Comparison of ENCODE assay signal across 21 mouse cellular contexts in the genomic region with DNA sequence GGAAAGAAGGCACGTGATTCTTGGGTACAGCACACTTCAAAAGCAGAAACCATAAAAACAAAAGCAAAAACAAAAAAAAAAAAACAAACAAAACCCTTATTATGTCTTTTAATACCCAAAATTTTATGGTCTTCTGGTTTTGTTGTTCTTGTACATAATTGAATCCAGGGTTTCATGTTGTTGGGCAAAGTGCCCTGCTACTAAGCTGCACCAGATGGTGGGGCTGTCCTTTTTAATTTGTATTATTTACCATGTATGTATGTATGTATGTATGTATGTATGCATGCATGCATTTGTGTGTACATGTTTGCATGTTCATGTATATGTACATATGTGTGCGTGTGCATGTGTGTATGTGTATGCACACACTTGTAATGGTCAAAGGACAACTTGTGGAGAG. TPM values are rescaled to one million over a fixed set of nuclear protein-coding genes. Genes with fewer than 3 reads are reported as not detected.
DNase-seq lines count a peak whose midpoint lies in the region; ATAC-seq lines count a peak whose summit lies in the region.
"Had no signal": no experiment of that assay in that cellular context is flagged by ENCODE, and none has a peak within 500 bp of the region (broad histone marks: within the 10 kb centered on the region; RNA-seq: fewer than 3 reads in every experiment).

No protein-coding gene starts in this region.

- H3K36me3 ChIP-seq in embryonic facial prominence, embryonic 11.5 days (replicated peaks; ENCODE audit: control insufficient read depth, insufficient read depth, low read depth, low read length) = no peaks in the 10 kb centered on the region
- H3K36me3 ChIP-seq in embryonic facial prominence, embryonic 10.5 days (replicated peaks) = no peaks in the 10 kb centered on the region
- H3K36me3 ChIP-seq in embryonic facial prominence, embryonic 13.5 days = no peaks in the 10 kb centered on the region
- no peaks in the 10 kb centered on the region for H3K36me3 ChIP-seq in embryonic facial prominence, embryonic 15.5 days
- H3K36me3 ChIP-seq in kidney, embryonic 15.5 days = no peaks in the 10 kb centered on the region
- H3K36me3 ChIP-seq: forebrain, embryonic 10.5 days; forebrain, embryonic 12.5 days; forebrain, embryonic 15.5 days had no signal

- H3K4me1 ChIP-seq in embryonic facial prominence, embryonic 11.5 days (ENCODE audit: control insufficient read depth, insufficient read depth, low read length) = no peaks in the 10 kb centered on the region
- H3K4me1 ChIP-seq in embryonic facial prominence, embryonic 10.5 days = no peaks in the 10 kb centered on the region
- peaks cover 10% of the 10 kb centered on the region for H3K4me1 ChIP-seq in embryonic facial prominence, embryonic 13.5 days
- peaks cover 9% of the 10 kb centered on the region; the same call in 1 of the 2 replicates for H3K4me1 ChIP-seq in embryonic facial prominence, embryonic 15.5 days
- no peaks in the 10 kb centered on the region for H3K4me1 ChIP-seq in kidney, embryonic 15.5 days
- H3K4me1 ChIP-seq: forebrain, embryonic 10.5 days; forebrain, embryonic 12.5 days; forebrain, embryonic 15.5 days had no signal

- peak; percentile 26 for DNase-seq in embryonic facial prominence, embryonic 11.5 days (ENCODE audit: low spot score)
- DNase-seq in embryonic facial prominence, embryonic 10.5 days (ENCODE audit: low spot score) = no peak
- peak; percentile 22 for DNase-seq in 3T3-L1 (ENCODE audit: low read depth, low spot score)
- DNase-seq in cerebellum, adult 11 months = no peak
- DNase-seq: adrenal gland, adult 8-10 months; adrenal gland, postnatal 14 days; adrenal gland, postnatal 36 days; cerebellum, adult 18-20 months; cerebellum, adult 8-10 months; cerebellum, adult 9-11 months; cerebellum, postnatal 36 days; embryo, embryonic 11 days; forebrain, postnatal 0 days had no signal

- ATAC-seq in embryonic facial prominence, embryonic 11.5 days (replicated peaks; ENCODE audit: insufficient number of reproducible peaks, low FRiP score, low TSS enrichment, low read depth) = no peak
- ATAC-seq in embryonic facial prominence, embryonic 13.5 days (ENCODE audit: insufficient number of reproducible peaks, insufficient read depth, low FRiP score, low TSS enrichment, low read depth) = no peak
- 0 out of 2 replicates have a peak, but pooled peaks have one; percentile 51 for ATAC-seq in embryonic facial prominence, embryonic 15.5 days (ENCODE audit: insufficient number of reproducible peaks, low FRiP score, low TSS enrichment, low read depth)
- no peak for ATAC-seq in kidney, embryonic 15.5 days (replicated peaks; ENCODE audit: low FRiP score)
- ATAC-seq: activated CD4-positive, CD25-positive, alpha-beta regulatory T cell, adult 4 months; forebrain, embryonic 15.5 days; forebrain, postnatal 0 days had no signal

- no peak overlapping the region for H3K4me2 ChIP-seq in embryonic facial prominence, embryonic 11.5 days (ENCODE audit: low read depth, low read length)
- no peak overlapping the region for H3K4me2 ChIP-seq in embryonic facial prominence, embryonic 13.5 days
- no peak overlapping the region for H3K4me2 ChIP-seq in embryonic facial prominence, embryonic 15.5 days (replicated peaks)
- no peak overlapping the region for H3K4me2 ChIP-seq in kidney, embryonic 15.5 days
- H3K4me2 ChIP-seq: forebrain, embryonic 12.5 days; forebrain, embryonic 15.5 days had no signal

- 78% methylated on average over 2 of the region's 2 CpGs for WGBS in embryonic facial prominence, embryonic 11.5 days
- whole genome bisulfite sequencing in embryonic facial prominence, embryonic 10.5 days = 75% methylated on average over 2 of the region's 2 CpGs
- WGBS in embryonic facial prominence, embryonic 13.5 days = 51% methylated on average over 2 of the region's 2 CpGs
- 55% methylated on average over 2 of the region's 2 CpGs for WGBS in embryonic facial prominence, embryonic 15.5 days
- WGBS in kidney, embryonic 15.5 days = 76% methylated on average over 2 of the region's 2 CpGs

- no peaks in the 10 kb centered on the region for H3K27me3 ChIP-seq in embryonic facial prominence, embryonic 11.5 days (ENCODE audit: control insufficient read depth, insufficient read depth, low read length)
- no peaks in the 10 kb centered on the region for H3K27me3 ChIP-seq in embryonic facial prominence, embryonic 10.5 days (replicated peaks; ENCODE audit: low read depth, poor library complexity, severe bottlenecking)
- no peaks in the 10 kb centered on the region for H3K27me3 ChIP-seq in embryonic facial prominence, embryonic 13.5 days
- H3K27me3 ChIP-seq in embryonic facial prominence, embryonic 15.5 days = no peaks in the 10 kb centered on the region
- no peaks in the 10 kb centered on the region for H3K27me3 ChIP-seq in kidney, embryonic 15.5 days
- H3K27me3 ChIP-seq: forebrain, embryonic 12.5 days; forebrain, embryonic 15.5 days; Patski had no signal

- H3K4me3 ChIP-seq in embryonic facial prominence, embryonic 11.5 days (ENCODE audit: low read depth, low read length) = no peak overlapping the region
- no peak overlapping the region for H3K4me3 ChIP-seq in embryonic facial prominence, embryonic 10.5 days
- no peak overlapping the region for H3K4me3 ChIP-seq in embryonic facial prominence, embryonic 13.5 days
- no peak overlapping the region for H3K4me3 ChIP-seq in embryonic facial prominence, embryonic 15.5 days (replicated peaks)
- no peak overlapping the region for H3K4me3 ChIP-seq in kidney, embryonic 15.5 days (replicated peaks)
- H3K4me3 ChIP-seq: forebrain, embryonic 10.5 days; forebrain, embryonic 12.5 days; forebrain, embryonic 15.5 days had no signal

- no peak overlapping the region for H3K27ac ChIP-seq in embryonic facial prominence, embryonic 11.5 days (replicated peaks; ENCODE audit: low read depth, low read length)
- no peak overlapping the region for H3K27ac ChIP-seq in embryonic facial prominence, embryonic 10.5 days (replicated peaks)
- peak overlapping the region; percentile 68 for H3K27ac ChIP-seq in embryonic facial prominence, embryonic 13.5 days
- H3K27ac ChIP-seq in embryonic facial prominence, embryonic 15.5 days (replicated peaks) = no peak overlapping the region
- no peak overlapping the region for H3K27ac ChIP-seq in kidney, embryonic 15.5 days
- H3K27ac ChIP-seq: forebrain, embryonic 10.5 days; forebrain, embryonic 12.5 days; forebrain, embryonic 15.5 days had no signal

- no peaks in the 10 kb centered on the region for H3K9me3 ChIP-seq in embryonic facial prominence, embryonic 11.5 days (replicated peaks; ENCODE audit: control insufficient read depth, low read length)
- H3K9me3 ChIP-seq in embryonic facial prominence, embryonic 10.5 days = no peaks in the 10 kb centered on the region
- no peaks in the 10 kb centered on the region for H3K9me3 ChIP-seq in embryonic facial prominence, embryonic 13.5 days
- H3K9me3 ChIP-seq in embryonic facial prominence, embryonic 15.5 days (replicated peaks) = no peaks in the 10 kb centered on the region
- no peaks in the 10 kb centered on the region for H3K9me3 ChIP-seq in kidney, embryonic 15.5 days (replicated peaks)
- H3K9me3 ChIP-seq: forebrain, embryonic 10.5 days; forebrain, embryonic 12.5 days; forebrain, embryonic 15.5 days had no signal

- no peak overlapping the region for H3K9ac ChIP-seq in embryonic facial prominence, embryonic 11.5 days (replicated peaks; ENCODE audit: low read length)
- no peak overlapping the region for H3K9ac ChIP-seq in embryonic facial prominence, embryonic 13.5 days
- H3K9ac ChIP-seq in embryonic facial prominence, embryonic 15.5 days = no peak overlapping the region
- H3K9ac ChIP-seq in kidney, embryonic 15.5 days = no peak overlapping the region
- H3K9ac ChIP-seq: forebrain, embryonic 12.5 days; forebrain, embryonic 15.5 days; forebrain, postnatal 0 days had no signal

RNA-seq across cellular contexts. Expression of a gene that starts 46.4 kb away (rescaled TPM):
- polyA plus RNA-seq in embryonic facial prominence, embryonic 11.5 days (2014; fragmentation: Nextera tagmentation; extraction: Ambion mirVana) = 12.3 and 14.9 TPM in 2 replicates
- polyA plus RNA-seq in embryonic facial prominence, embryonic 10.5 days (2016; fragmentation: Nextera tagmentation; extraction: Ambion mirVana) = 6.7 and 6.9 TPM in 2 replicates
- polyA plus RNA-seq in embryonic facial prominence, embryonic 13.5 days (2015; fragmentation: Nextera tagmentation; extraction: Ambion mirVana) = 11.0 and 13.3 TPM in 2 replicates
- 11.7 and 11.8 TPM in 2 replicates for polyA plus RNA-seq in embryonic facial prominence, embryonic 15.5 days (2015; fragmentation: Nextera tagmentation; extraction: Ambion mirVana)
- 8.1 and 8.8 TPM in 2 replicates for polyA plus RNA-seq in kidney, embryonic 15.5 days (2015; fragmentation: Nextera tagmentation; extraction: Ambion mirVana)

Comparison
In these comparisons a context has a peak if more than half of its experiments do, and no peak if none do; other contexts are left out.
1. DNase-seq: peak in embryonic facial prominence, embryonic 11.5 days (single experiment) and 3T3-L1 (single experiment); none in embryonic facial prominence, embryonic 10.5 days (single experiment) and cerebellum, adult 11 months (single experiment).